Mouse (Mus musculus) urinary bladder, adult 18-20 months (tissue): ENCODE measurements around the gene Dtnbp1.

Experiments used
- DNase-seq, 2 experiments: peaks; one replicate each; pipeline ENCODE4 v3.0.0; 2022; ENCODE audit warnings: low spot score in 2 of 2, mixed read lengths in 2 of 2

The Dtnbp1 gene

GRCm38 (mm10) chr13:44904271-44904670 is 97.7 kb downstream of the Dtnbp1 start:
- DNase-seq = no peak

- no peak for DNase-seq
Observed at GRCm38 (mm10) chr13:44903416-44903815, 98.5 kb downstream of the Dtnbp1 start.

DNA sequence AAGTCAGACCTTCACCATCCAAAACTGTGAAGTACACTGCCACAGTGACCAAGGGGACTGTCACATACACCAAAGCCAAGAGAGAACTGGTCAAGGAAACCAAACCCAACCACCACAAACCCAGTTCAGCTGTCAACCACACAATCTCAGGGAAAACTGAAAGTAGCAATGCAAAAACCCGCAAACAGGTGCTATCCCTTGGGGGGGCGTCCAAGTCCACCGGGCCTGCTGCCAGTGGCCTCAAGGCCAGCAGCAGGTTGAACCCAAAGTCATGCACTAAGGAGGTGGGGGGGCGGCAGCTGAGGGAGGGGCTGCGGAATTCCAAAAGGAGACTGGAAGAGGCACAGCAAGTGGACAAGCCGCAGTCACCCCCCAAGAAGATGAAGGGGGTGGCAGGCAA is 99.6 kb downstream of the Dtnbp1 start:
- DNase-seq = no peak

- DNase-seq = no peak
Observed at GRCm38 (mm10) chr13:44896211-44896610, 105.7 kb downstream of the Dtnbp1 start.

GRCm38 (mm10) chr13:44891813-44892730 is 109.9 kb downstream of the Dtnbp1 start:
- no peak for DNase-seq

- no peak for DNase-seq
Observed at GRCm38 (mm10) chr13:44890612-44891011, 111.3 kb downstream of the Dtnbp1 start.

DNA sequence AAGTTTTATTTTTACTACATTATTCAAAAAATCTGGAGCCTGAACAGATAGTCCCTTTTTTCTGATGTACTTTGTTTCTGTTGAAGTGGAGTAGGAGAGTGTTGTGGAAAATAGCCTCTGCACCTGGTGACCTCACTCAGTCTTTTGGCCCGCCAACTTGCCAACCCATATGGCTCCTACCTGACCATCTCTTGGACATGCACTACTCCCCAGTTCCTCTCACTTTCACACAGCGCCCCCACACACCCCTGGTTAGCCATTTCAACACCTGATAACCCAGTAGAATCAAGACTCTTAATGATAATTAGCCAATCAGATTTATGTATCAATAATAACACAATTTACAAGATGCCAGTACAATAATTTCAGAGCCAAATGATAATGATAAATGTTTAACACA is 115.7 kb downstream of the Dtnbp1 start:
- no peak for DNase-seq

- no peak for DNase-seq
Observed at GRCm38 (mm10) chr13:44881001-44881400, 120.9 kb downstream of the Dtnbp1 start.

DNA sequence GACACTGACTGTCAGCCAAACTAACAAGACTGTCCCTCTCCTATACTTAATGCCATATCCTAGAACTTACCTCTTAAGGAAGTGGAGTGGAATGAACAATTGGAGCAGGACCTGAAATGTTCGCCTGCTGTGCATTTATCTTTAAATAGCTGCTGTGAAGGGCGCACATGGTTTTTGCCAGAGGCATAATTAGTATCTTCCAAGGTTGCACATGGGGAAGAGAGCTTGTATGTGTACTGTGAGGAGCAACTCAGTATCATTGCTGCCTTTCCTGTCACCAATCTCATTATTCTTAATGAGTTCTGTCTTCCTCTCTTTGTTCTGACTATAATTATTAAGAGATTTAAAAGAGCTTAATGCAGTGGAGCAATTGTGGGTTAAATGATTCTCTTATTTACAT is 125.1 kb downstream of the Dtnbp1 start:
- DNase-seq = no peak
